Mouse (Mus musculus) CD8-positive naive resting alpha-beta T cell, adult 57 days (primary cell): ENCODE data around the gene Clec4a2. TPM values are rescaled to one million over a fixed set of nuclear protein-coding genes. Genes with fewer than 3 reads are reported as not detected.

Experiments
- total RNA-seq: library from RNA; stranded (reverse); gene quantifications from one replicate; pipeline ENCODE4 v1.2.4, GENCODE M21; 2023

Gene Clec4a2
- 1.5 TPM for total RNA-seq

DNA sequence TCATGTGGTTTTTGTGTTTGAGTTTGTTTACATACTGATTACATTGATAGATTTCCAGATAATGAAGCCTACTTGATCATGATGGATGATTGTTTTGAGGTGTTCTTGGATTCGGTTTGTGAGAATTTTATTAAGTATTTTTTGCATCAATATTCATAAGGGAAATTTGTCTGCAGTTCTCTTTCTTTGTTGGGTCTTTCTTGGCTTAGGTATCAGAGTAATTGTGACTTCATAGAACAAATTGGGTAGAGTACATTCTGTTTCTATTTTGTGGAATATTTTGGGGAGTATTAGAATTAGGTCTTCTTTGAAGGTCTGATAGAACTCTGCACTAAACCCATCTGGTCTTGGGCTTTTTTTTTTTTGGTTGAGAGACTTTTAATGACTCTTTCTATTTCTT is at the start of gene Clec4a2:
Clec4a2 (plus strand) TSS at position 301 of the 400 bp plus-strand sequence.

DNA sequence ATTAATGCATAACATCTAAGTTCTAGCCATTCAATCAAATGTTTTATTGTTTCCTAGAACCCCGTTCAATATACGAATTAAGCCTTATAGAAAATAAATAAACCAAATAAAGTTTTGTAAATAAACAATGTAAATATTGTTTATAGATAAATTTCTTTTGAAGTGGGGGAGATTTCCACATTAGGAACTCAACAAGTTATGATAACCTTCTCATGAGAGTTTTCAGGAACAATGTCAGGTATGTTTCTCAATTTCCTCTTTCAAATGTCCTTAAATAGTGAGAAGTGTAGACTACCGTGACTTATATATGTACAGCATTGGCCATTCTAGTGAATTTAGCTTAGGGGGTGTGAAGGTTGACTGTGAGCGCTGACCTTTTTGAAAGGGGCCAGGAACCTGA is 66.4 kb downstream of the Clec4a2 start, which contains the start of gene Clec4b2:
Clec4b2 (plus strand) TSS at position 301 of the 400 bp plus-strand sequence.

Other genes with a start within 250 kb of the Clec4a2 start
- gene Necap1, start 232.0 kb upstream of the Clec4a2 start, total RNA-seq, result 44.7 TPM
- 2.5 TPM for gene Clec4a1, start 184.6 kb upstream of the Clec4a2 start, total RNA-seq
- gene Clec4a3, start 153.9 kb upstream of the Clec4a2 start, total RNA-seq, result 1.7 TPM
- gene Clec4a4, start 116.1 kb upstream of the Clec4a2 start, total RNA-seq, result 1.0 TPM
- gene Clec4b1, start 56.5 kb upstream of the Clec4a2 start, total RNA-seq, result not detected
- not detected for gene Clec4b2, start 66.5 kb downstream of the Clec4a2 start, total RNA-seq
- 0.61 TPM for gene Clec4n, start 123.4 kb downstream of the Clec4a2 start, total RNA-seq
- not detected for gene Clec4d, start 155.7 kb downstream of the Clec4a2 start, total RNA-seq
- gene Clec4e, start 183.4 kb downstream of the Clec4a2 start, total RNA-seq, result 2.7 TPM
- gene Vmn2r19, start 201.9 kb downstream of the Clec4a2 start, total RNA-seq, result not detected